Comparison of ENCODE assay signal across 29 mouse cellular contexts in the genomic region with DNA sequence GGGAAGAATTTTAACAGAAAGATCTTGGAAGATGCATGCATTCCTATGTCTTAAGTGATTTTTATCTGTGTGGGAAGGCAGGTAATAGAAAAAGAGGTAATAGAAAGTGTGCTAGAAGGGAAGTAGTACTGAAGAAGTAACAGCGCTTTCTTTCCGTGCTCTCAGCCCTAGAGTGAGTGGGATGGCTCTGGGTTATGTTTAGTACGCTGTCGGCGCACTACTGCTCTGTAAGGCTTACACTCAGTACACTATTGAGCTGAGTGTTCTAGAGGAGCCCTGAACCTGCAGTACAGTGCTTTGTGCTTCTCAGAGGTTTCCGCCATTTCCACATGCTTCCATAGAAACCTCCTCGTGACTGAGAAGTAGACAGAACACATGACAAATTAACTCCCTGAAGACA.
"Had no signal": no experiment of that assay in that cellular context is flagged by ENCODE, and none has a peak within 500 bp of the region (broad histone marks: within the 10 kb centered on the region; RNA-seq: fewer than 3 reads in every experiment).

No protein-coding gene starts in this region.

- H3K27ac ChIP-seq: embryonic facial prominence, embryonic 10.5 days; embryonic facial prominence, embryonic 12.5 days; embryonic facial prominence, embryonic 13.5 days; embryonic facial prominence, embryonic 15.5 days; forebrain, embryonic 10.5 days; forebrain, embryonic 12.5 days; forebrain, embryonic 13.5 days; forebrain, embryonic 15.5 days; gastrocnemius, adult 2 months; heart, adult 2 months had no signal

- H3K9me3 ChIP-seq: embryonic facial prominence, embryonic 10.5 days; embryonic facial prominence, embryonic 12.5 days; embryonic facial prominence, embryonic 13.5 days; embryonic facial prominence, embryonic 15.5 days; forebrain, embryonic 10.5 days; forebrain, embryonic 12.5 days; forebrain, embryonic 13.5 days; forebrain, embryonic 15.5 days had no signal

- DNase-seq: cerebellum, adult 2 months; cerebellum, adult 8-10 months; cerebellum, adult 9-10 months; cerebellum, adult 9-11 months; cerebellum, postnatal 10 days; cerebellum, postnatal 14 days; cerebellum, postnatal 25 days; cerebellum, postnatal 36 days; embryo, embryonic 11 days; forebrain, postnatal 0 days; gastrocnemius, adult 2 months; gastrocnemius, postnatal 10 days; gastrocnemius, postnatal 14 days; gastrocnemius, postnatal 25 days; gastrocnemius, postnatal 36 days; heart, adult 11 months; heart, adult 18-20 months; heart, adult 2 months had no signal

- ATAC-seq: forebrain, embryonic 13.5 days; forebrain, embryonic 14.5 days; forebrain, embryonic 15.5 days; forebrain, embryonic 16.5 days; forebrain, postnatal 0 days had no signal

- H3K9ac ChIP-seq: embryonic facial prominence, embryonic 12.5 days; embryonic facial prominence, embryonic 13.5 days; embryonic facial prominence, embryonic 15.5 days; forebrain, embryonic 12.5 days; forebrain, embryonic 13.5 days; forebrain, embryonic 15.5 days; forebrain, postnatal 0 days had no signal

- H3K27me3 ChIP-seq: embryonic facial prominence, embryonic 12.5 days; embryonic facial prominence, embryonic 13.5 days; embryonic facial prominence, embryonic 15.5 days; forebrain, embryonic 12.5 days; forebrain, embryonic 13.5 days; forebrain, embryonic 15.5 days had no signal

- H3K4me1 ChIP-seq: embryonic facial prominence, embryonic 12.5 days; forebrain, embryonic 10.5 days; forebrain, embryonic 12.5 days; forebrain, embryonic 13.5 days; forebrain, embryonic 15.5 days had no signal

- H3K4me2 ChIP-seq: embryonic facial prominence, embryonic 12.5 days; embryonic facial prominence, embryonic 13.5 days; embryonic facial prominence, embryonic 15.5 days; forebrain, embryonic 12.5 days; forebrain, embryonic 13.5 days; forebrain, embryonic 15.5 days had no signal

- H3K4me3 ChIP-seq: embryonic facial prominence, embryonic 10.5 days; embryonic facial prominence, embryonic 12.5 days; embryonic facial prominence, embryonic 13.5 days; embryonic facial prominence, embryonic 15.5 days; erythroblast, embryonic 14.5 days; forebrain, embryonic 10.5 days; forebrain, embryonic 12.5 days; forebrain, embryonic 13.5 days; forebrain, embryonic 15.5 days; gastrocnemius, adult 2 months; heart, adult 2 months had no signal
